18 mouse cellular contexts compared by ENCODE assay signal in genomic region chr6:59419264-59419663, GRCm38 (mm10). TPM values are rescaled to one million over a fixed set of nuclear protein-coding genes. Genes with fewer than 3 reads are reported as not detected.
DNase-seq lines count a peak whose midpoint lies in the region; ATAC-seq lines count a peak whose summit lies in the region.
"Had no signal": no experiment of that assay in that cellular context is flagged by ENCODE, and none has a peak within 500 bp of the region (broad histone marks: within the 10 kb centered on the region; RNA-seq: fewer than 3 reads in every experiment).

No protein-coding gene starts in this region.

- peak; percentile 51; the same call in 1 of the 2 replicates for ATAC-seq in frontal cortex, adult (ENCODE audit: low TSS enrichment)
- peak; percentile 48 for ATAC-seq in midbrain, embryonic 14.5 days (ENCODE audit: low FRiP score, low TSS enrichment)
- ATAC-seq in midbrain, embryonic 16.5 days, result peak; percentile 57; the same call in 1 of the 2 replicates
- ATAC-seq: inflammation-experienced regulatory T-cells, adult 6 months; intestine, postnatal 0 days had no signal

- no peaks in the 10 kb centered on the region for H3K9me3 ChIP-seq in midbrain, embryonic 14.5 days (ENCODE audit: control insufficient read depth, low read length)
- no peaks in the 10 kb centered on the region for H3K9me3 ChIP-seq in midbrain, embryonic 10.5 days (replicated peaks)
- no peaks in the 10 kb centered on the region for H3K9me3 ChIP-seq in midbrain, embryonic 16.5 days (replicated peaks; ENCODE audit: control insufficient read depth, low read length, poor library complexity, severe bottlenecking)
- H3K9me3 ChIP-seq: embryonic facial prominence, embryonic 10.5 days; heart, embryonic 12.5 days; hindbrain, embryonic 10.5 days; hindbrain, embryonic 15.5 days had no signal

- H3K4me3 ChIP-seq in midbrain, embryonic 14.5 days (replicated peaks; ENCODE audit: low read depth, low read length), result no peak overlapping the region
- no peak overlapping the region for H3K4me3 ChIP-seq in midbrain, embryonic 10.5 days
- no peak overlapping the region for H3K4me3 ChIP-seq in midbrain, embryonic 16.5 days (ENCODE audit: low read depth, low read length)
- H3K4me3 ChIP-seq: embryonic facial prominence, embryonic 10.5 days; heart, embryonic 12.5 days; hindbrain, embryonic 10.5 days; hindbrain, embryonic 15.5 days had no signal

- no peak for DNase-seq in frontal cortex, postnatal 25 days (ENCODE audit: low spot score in 2 of 2)
- peak; percentile 41 for DNase-seq in midbrain, embryonic 14.5 days
- no peak for DNase-seq in midbrain, embryonic 10.5 days (ENCODE audit: low spot score)
- no peak for DNase-seq in embryo, embryonic 10 days (ENCODE audit: low spot score)
- DNase-seq: adrenal gland, adult 2 months; adrenal gland, postnatal 25 days; cerebellum, adult 18-20 months; cerebellum, adult 9-11 months; cerebellum, postnatal 36 days; gastrocnemius, postnatal 25 days had no signal

- H3K4me1 ChIP-seq in midbrain, embryonic 14.5 days (ENCODE audit: control insufficient read depth, insufficient read depth, low read length), result no peaks in the 10 kb centered on the region
- peaks cover 5% of the 10 kb centered on the region for H3K4me1 ChIP-seq in midbrain, embryonic 10.5 days
- H3K4me1 ChIP-seq in midbrain, embryonic 16.5 days (ENCODE audit: control insufficient read depth, insufficient read depth, low read length), result no peaks in the 10 kb centered on the region
- H3K4me1 ChIP-seq: hindbrain, embryonic 15.5 days had no signal

- H3K4me2 ChIP-seq in midbrain, embryonic 14.5 days (ENCODE audit: low read length), result no peak overlapping the region
- H3K4me2 ChIP-seq in midbrain, embryonic 16.5 days (ENCODE audit: low read length), result no peak overlapping the region
- H3K4me2 ChIP-seq: heart, embryonic 12.5 days; hindbrain, embryonic 15.5 days had no signal

- no peaks in the 10 kb centered on the region for H3K27me3 ChIP-seq in midbrain, embryonic 14.5 days (ENCODE audit: control insufficient read depth, insufficient read depth, low read length)
- H3K27me3 ChIP-seq in midbrain, embryonic 10.5 days (ENCODE audit: low read depth, poor library complexity, severe bottlenecking), result no peaks in the 10 kb centered on the region
- no peaks in the 10 kb centered on the region for H3K27me3 ChIP-seq in midbrain, embryonic 16.5 days (ENCODE audit: control insufficient read depth, insufficient read depth, low read depth, low read length)
- H3K27me3 ChIP-seq: heart, embryonic 12.5 days; hindbrain, embryonic 15.5 days had no signal

- no peaks in the 10 kb centered on the region for H3K36me3 ChIP-seq in midbrain, embryonic 14.5 days (ENCODE audit: control insufficient read depth, insufficient read depth, low read length)
- no peaks in the 10 kb centered on the region for H3K36me3 ChIP-seq in midbrain, embryonic 10.5 days
- H3K36me3 ChIP-seq in midbrain, embryonic 16.5 days (ENCODE audit: control insufficient read depth, insufficient read depth, low read length), result no peaks in the 10 kb centered on the region
- H3K36me3 ChIP-seq: embryonic facial prominence, embryonic 10.5 days; heart, embryonic 12.5 days; hindbrain, embryonic 10.5 days; hindbrain, embryonic 15.5 days had no signal

- H3K27ac ChIP-seq in midbrain, embryonic 14.5 days (replicated peaks; ENCODE audit: low read depth, low read length), result no peak overlapping the region
- H3K27ac ChIP-seq in midbrain, embryonic 10.5 days (replicated peaks), result no peak overlapping the region
- no peak overlapping the region for H3K27ac ChIP-seq in midbrain, embryonic 16.5 days (ENCODE audit: low read length)
- H3K27ac ChIP-seq: embryonic facial prominence, embryonic 10.5 days; hindbrain, embryonic 10.5 days; hindbrain, embryonic 15.5 days had no signal

- 51% methylated on average over 3 of the region's 3 CpGs for WGBS in midbrain, embryonic 14.5 days
- 77% methylated on average over 3 of the region's 3 CpGs for WGBS in midbrain, embryonic 10.5 days
- WGBS in midbrain, embryonic 16.5 days, result 53% methylated on average over 3 of the region's 3 CpGs

- H3K9ac ChIP-seq in midbrain, embryonic 14.5 days (replicated peaks; ENCODE audit: low read length), result no peak overlapping the region
- no peak overlapping the region for H3K9ac ChIP-seq in midbrain, embryonic 16.5 days (ENCODE audit: low read depth, low read length)
- H3K9ac ChIP-seq: heart, embryonic 12.5 days; hindbrain, embryonic 15.5 days had no signal

RNA-seq across cellular contexts. Expression of gene Gprin3, which starts 6.8 kb away (rescaled TPM):
- 7.6 and 8.9 TPM in 2 replicates for polyA plus RNA-seq in midbrain, embryonic 14.5 days (2014; fragmentation: Nextera tagmentation; extraction: Ambion mirVana)
- polyA plus RNA-seq in midbrain, embryonic 10.5 days (2016; fragmentation: Nextera tagmentation; extraction: Ambion mirVana), result 0.15 and 0.20 TPM in 2 replicates
- polyA plus RNA-seq in midbrain, embryonic 16.5 days (2015; fragmentation: Nextera tagmentation; extraction: Ambion mirVana), result 11.2 and 12.9 TPM in 2 replicates
